Mouse (Mus musculus): Measurements from ENCODE around the gene Mthfd1. TPM values are rescaled to one million over a fixed set of nuclear protein-coding genes. Genes with fewer than 3 reads are reported as not detected.

Gene Mthfd1
- polyA plus RNA-seq, 1 experiment = not detected

DNA sequence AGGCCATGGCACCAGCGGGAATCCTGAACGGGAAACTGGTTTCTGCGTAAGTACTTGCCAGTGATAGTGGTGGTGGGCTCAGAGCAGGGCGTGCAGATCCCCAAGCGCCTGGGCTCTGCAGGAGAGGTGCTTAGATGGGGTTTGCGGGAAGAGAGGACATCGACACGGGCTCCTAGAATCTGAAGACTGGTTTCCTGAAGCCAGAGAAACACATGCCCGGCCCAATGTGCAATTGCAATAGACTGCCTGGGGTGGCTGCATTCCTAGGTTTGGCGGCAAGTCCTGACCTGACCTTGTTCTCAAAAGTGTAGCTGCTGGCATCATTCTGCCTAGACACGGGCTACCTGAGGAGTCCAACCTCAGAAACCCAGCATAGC, 389 bp downstream of the Mthfd1 start:
- TF ChIP-seq CTCF (IDR thresholded peaks at IDR 0.05; ENCODE audit: insufficient read depth, low read depth, low read length) (no peak), POLR2A (IDR thresholded peaks at IDR 0.05; ENCODE audit: insufficient read depth, low read depth, low read length) (no peak)
- Histone ChIP-seq H3K4me1 (ENCODE audit: control insufficient read depth, insufficient read depth, low read length) (peaks cover 5% of the 10 kb centered on the region), H3K4me3 (ENCODE audit: insufficient read depth, low read depth, low read length) (peak overlapping the region; percentile 78), H3K27ac (ENCODE audit: insufficient read depth, low read depth, low read length) (0 out of 2 replicates have a peak overlapping the region, but pooled peaks have one; percentile 15)
- under 1% methylated on average over 11 of the region's 11 CpGs for WGBS

GRCm38 (mm10) chr12:76256114-76256843, 1.2 kb downstream of the Mthfd1 start:
- peak overlapping the region; percentile 78 for H3K4me3 ChIP-seq (ENCODE audit: insufficient read depth, low read depth, low read length)
- H3K27ac ChIP-seq (ENCODE audit: insufficient read depth, low read depth, low read length) = no peak overlapping the region
- no peak for TF ChIP-seq POLR2A (IDR thresholded peaks at IDR 0.05; ENCODE audit: insufficient read depth, low read depth, low read length)
- TF ChIP-seq CTCF (IDR thresholded peaks at IDR 0.05; ENCODE audit: insufficient read depth, low read depth, low read length) = no peak
- H3K4me1 ChIP-seq (ENCODE audit: control insufficient read depth, insufficient read depth, low read length) = peaks cover 5% of the 10 kb centered on the region
- 15% methylated on average over 17 of the region's 17 CpGs for WGBS

DNA sequence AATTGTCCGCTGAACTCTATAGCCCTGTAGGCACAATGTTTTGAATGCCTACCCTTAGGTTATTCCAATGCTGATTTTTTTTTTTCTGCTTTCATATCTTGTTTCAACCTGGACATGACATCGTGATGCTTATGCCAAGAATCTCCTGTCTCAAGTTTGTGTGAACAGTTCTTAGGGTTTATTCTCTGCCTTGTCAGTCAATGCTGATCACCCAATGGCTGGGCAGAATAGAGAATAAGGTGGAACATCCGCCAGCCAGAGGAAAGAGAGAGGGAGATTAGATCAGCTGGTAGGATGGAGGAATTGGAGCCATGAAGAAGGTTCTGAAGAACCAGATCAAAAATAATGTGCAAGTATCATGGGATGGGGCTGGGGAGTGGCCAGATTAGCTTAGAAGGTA, 5.6 kb downstream of the Mthfd1 start:
- no peak overlapping the region for H3K4me3 ChIP-seq (ENCODE audit: insufficient read depth, low read depth, low read length)
- peaks cover 10% of the 10 kb centered on the region for H3K4me1 ChIP-seq (ENCODE audit: control insufficient read depth, insufficient read depth, low read length)
- TF ChIP-seq POLR2A (IDR thresholded peaks at IDR 0.05; ENCODE audit: insufficient read depth, low read depth, low read length) = no peak
- no peak for TF ChIP-seq CTCF (IDR thresholded peaks at IDR 0.05; ENCODE audit: insufficient read depth, low read depth, low read length)
- H3K27ac ChIP-seq (ENCODE audit: insufficient read depth, low read depth, low read length) = no peak overlapping the region
- 92% methylated on average over 3 of the region's 3 CpGs for WGBS

- 93% methylated on average over 4 of the region's 4 CpGs for WGBS
- TF ChIP-seq POLR2A (IDR thresholded peaks at IDR 0.05; ENCODE audit: insufficient read depth, low read depth, low read length) (no peak), CTCF (IDR thresholded peaks at IDR 0.05; ENCODE audit: insufficient read depth, low read depth, low read length) (no peak)
- H3K4me3 ChIP-seq (ENCODE audit: insufficient read depth, low read depth, low read length) = no peak overlapping the region
- peaks cover 5% of the 10 kb centered on the region for H3K4me1 ChIP-seq (ENCODE audit: control insufficient read depth, insufficient read depth, low read length)
- H3K27ac ChIP-seq (ENCODE audit: insufficient read depth, low read depth, low read length) = no peak overlapping the region
Observed at GRCm38 (mm10) chr12:76261556-76261955, 6.5 kb downstream of the Mthfd1 start.

DNA sequence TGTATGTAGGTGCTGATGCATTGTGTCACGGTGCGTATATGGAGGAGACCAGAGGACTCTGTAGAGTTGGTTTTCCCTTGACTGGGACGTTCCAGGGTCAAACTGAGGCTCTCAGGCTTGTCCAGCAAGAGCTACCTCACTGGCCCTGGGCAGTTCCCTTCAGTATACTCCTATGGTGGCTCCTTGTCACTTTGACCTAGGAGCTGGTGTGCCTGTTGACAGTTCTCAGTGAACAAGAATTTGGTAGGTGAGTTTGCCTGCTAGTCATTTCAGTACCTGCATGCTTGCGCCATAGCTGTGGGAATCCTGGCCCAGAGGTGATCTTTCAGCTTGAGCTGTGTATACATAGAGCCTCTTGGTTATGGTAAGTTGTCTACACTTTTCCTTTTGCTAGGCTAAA, 7.8 kb downstream of the Mthfd1 start:
- WGBS = 98% methylated on average over 4 of the region's 4 CpGs
- Histone ChIP-seq H3K27ac (ENCODE audit: insufficient read depth, low read depth, low read length) (no peak overlapping the region), H3K4me3 (ENCODE audit: insufficient read depth, low read depth, low read length) (no peak overlapping the region), H3K4me1 (ENCODE audit: control insufficient read depth, insufficient read depth, low read length) (peaks cover 5% of the 10 kb centered on the region)
- TF ChIP-seq CTCF (IDR thresholded peaks at IDR 0.05; ENCODE audit: insufficient read depth, low read depth, low read length) = no peak
- no peak for TF ChIP-seq POLR2A (IDR thresholded peaks at IDR 0.05; ENCODE audit: insufficient read depth, low read depth, low read length)

DNA sequence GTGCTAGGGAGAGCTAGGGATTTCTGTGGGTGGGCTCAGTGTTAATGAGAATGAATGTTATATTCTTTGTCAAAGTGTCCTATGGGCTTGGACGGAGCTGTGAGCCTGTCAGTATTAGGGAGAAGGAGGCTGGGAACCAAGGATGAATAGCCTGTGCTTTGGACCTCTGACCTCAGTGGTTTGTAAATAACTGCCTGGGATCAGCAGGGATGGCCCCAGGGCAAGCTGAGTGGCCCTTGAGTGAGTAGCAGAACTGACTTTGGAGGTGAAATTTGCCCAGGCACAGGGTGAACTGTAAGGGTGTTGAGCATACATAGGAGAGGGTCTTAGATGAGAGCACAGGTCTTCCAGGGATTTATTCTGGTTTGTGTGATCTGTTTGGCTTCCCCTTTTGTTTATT, 8.8 kb downstream of the Mthfd1 start:
- peaks cover 5% of the 10 kb centered on the region for H3K4me1 ChIP-seq (ENCODE audit: control insufficient read depth, insufficient read depth, low read length)
- TF ChIP-seq POLR2A (IDR thresholded peaks at IDR 0.05; ENCODE audit: insufficient read depth, low read depth, low read length) = no peak
- TF ChIP-seq CTCF (IDR thresholded peaks at IDR 0.05; ENCODE audit: insufficient read depth, low read depth, low read length) = no peak
- WGBS = 74% methylated on average over 1 of the region's 1 CpGs
- no peak overlapping the region for H3K4me3 ChIP-seq (ENCODE audit: insufficient read depth, low read depth, low read length)
- no peak overlapping the region for H3K27ac ChIP-seq (ENCODE audit: insufficient read depth, low read depth, low read length)

GRCm38 (mm10) chr12:76264325-76264965, 9.3 kb downstream of the Mthfd1 start:
- Histone ChIP-seq H3K4me3 (ENCODE audit: insufficient read depth, low read depth, low read length) (no peak overlapping the region), H3K4me1 (ENCODE audit: control insufficient read depth, insufficient read depth, low read length) (peaks cover 5% of the 10 kb centered on the region), H3K27ac (ENCODE audit: insufficient read depth, low read depth, low read length) (no peak overlapping the region)
- 43% methylated on average over 9 of the region's 9 CpGs for WGBS
- TF ChIP-seq POLR2A (IDR thresholded peaks at IDR 0.05; ENCODE audit: insufficient read depth, low read depth, low read length) (no peak), CTCF (IDR thresholded peaks at IDR 0.05; ENCODE audit: insufficient read depth, low read depth, low read length) (no peak)

DNA sequence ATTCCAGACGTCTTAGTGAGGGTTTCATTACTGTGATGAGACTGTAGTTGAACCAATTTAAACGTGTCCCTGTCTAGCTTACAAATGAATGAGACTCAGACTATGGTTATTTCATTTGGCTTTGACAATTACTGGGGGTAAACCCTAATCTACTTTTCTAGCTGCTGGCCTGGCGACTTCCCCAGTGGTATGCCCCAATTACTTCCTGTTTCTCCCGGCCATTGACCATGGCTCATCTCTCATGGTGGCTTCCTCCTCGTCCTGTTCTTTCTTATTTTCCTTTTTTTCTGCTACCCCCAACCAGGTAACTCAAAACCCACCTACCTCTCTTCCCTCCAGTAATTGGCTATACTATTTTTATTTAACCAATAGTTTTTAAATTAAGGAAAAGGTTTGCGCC, 9.9 kb downstream of the Mthfd1 start:
- Histone ChIP-seq H3K27ac (ENCODE audit: insufficient read depth, low read depth, low read length) (no peak overlapping the region), H3K4me3 (ENCODE audit: insufficient read depth, low read depth, low read length) (no peak overlapping the region), H3K4me1 (ENCODE audit: control insufficient read depth, insufficient read depth, low read length) (peaks cover 5% of the 10 kb centered on the region)
- no peak for TF ChIP-seq POLR2A (IDR thresholded peaks at IDR 0.05; ENCODE audit: insufficient read depth, low read depth, low read length)
- TF ChIP-seq CTCF (IDR thresholded peaks at IDR 0.05; ENCODE audit: insufficient read depth, low read depth, low read length) = no peak
- 60% methylated on average over 6 of the region's 6 CpGs for WGBS

GRCm38 (mm10) chr12:76266875-76267274, 11.8 kb downstream of the Mthfd1 start:
- Histone ChIP-seq H3K4me1 (ENCODE audit: control insufficient read depth, insufficient read depth, low read length) (peaks cover 5% of the 10 kb centered on the region), H3K27ac (ENCODE audit: insufficient read depth, low read depth, low read length) (no peak overlapping the region), H3K4me3 (ENCODE audit: insufficient read depth, low read depth, low read length) (no peak overlapping the region)
- TF ChIP-seq POLR2A (IDR thresholded peaks at IDR 0.05; ENCODE audit: insufficient read depth, low read depth, low read length) (no peak), CTCF (IDR thresholded peaks at IDR 0.05; ENCODE audit: insufficient read depth, low read depth, low read length) (no peak)
- 59% methylated on average over 9 of the region's 9 CpGs for WGBS
